Mouse (Mus musculus) small intestine, adult 2 months (tissue): ENCODE data around the gene Tbx1.

Experiments
- CTCF ChIP-seq: fragments of 200-500 bp; IDR thresholded peaks from 2 replicates; pipeline ENCODE4 v1.5.1; 2012; ENCODE audit warnings: low read depth, mild to moderate bottlenecking, control low read depth, inconsistent platforms, low read length, moderate library complexity, mixed read lengths; ENCODE audit not compliant: insufficient replicate concordance, insufficient read length; ENCODE audit errors: extremely low read depth
- POLR2A ChIP-seq: fragments of 200-500 bp; IDR thresholded peaks from 2 replicates; pipeline ENCODE4 v1.6.1; 2012; ENCODE audit warnings: low read depth, mild to moderate bottlenecking, control low read depth, inconsistent platforms, low read length, moderate library complexity

DNA sequence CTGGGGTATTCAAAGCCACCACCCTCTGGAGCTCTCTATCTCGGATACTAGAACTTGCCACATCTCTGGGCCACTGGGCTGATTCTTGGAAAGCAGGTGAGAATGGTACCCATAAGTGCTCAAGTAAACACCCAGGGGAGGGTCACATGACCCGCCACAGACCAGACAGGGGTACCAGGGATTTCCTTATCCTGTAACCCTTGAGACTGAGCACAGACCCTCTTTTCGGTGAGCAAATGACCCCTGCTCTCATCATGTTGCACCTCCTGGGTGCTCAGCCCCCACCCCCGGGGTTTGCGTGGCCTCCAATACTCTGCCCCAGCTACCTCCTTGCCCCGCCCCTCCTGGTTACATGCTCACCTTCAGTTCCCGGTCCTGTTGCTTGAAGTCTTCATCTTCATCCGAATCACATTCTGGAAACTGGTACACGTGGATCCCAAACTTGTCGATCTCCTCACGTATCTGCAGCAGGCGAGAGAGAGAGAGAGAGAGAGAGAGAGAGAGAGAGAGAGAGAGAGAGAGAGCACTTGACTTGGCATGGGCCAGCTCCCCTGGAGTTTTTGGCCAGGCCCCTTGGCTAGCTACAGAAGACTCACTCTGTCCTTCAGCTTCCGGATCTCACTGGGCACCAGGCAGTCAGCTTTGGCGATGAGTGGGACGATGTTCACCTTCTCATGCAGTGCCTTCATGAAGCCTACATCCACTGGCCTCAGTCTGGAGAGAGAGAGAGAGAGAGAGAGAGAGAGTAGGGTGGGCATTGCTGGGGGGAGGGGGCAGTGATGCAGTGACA is 33.5 kb upstream of the Tbx1 start:
- TF ChIP-seq CTCF, result no peak
- no peak for TF ChIP-seq POLR2A
